Comparison of ENCODE assay signal across 18 mouse cellular contexts in the genomic region with DNA sequence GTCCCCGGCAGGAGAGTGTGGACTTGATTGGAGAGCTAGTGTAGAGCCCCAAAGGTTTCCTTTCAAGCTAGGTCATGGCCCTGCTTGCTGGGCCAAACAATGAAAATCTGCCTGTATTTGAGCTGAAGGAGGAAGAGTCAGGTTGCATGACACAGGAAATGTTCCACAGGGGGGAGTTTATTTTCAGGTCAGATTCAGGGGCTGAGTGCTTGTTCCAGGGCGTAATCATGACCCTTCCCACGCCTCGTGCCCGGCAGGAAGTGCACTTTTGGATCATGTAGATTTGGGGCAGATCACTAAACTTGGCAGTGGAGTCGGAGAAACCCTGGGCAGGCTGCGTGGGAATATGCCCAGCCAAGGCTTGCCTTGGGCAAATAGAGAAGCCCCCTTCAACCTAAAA.
DNase-seq lines count a peak whose midpoint lies in the region; ATAC-seq lines count a peak whose summit lies in the region.
"Had no signal": no experiment of that assay in that cellular context is flagged by ENCODE, and none has a peak within 500 bp of the region (broad histone marks: within the 10 kb centered on the region; RNA-seq: fewer than 3 reads in every experiment).

No protein-coding gene starts in this region.

- no peak overlapping the region for H3K9ac ChIP-seq in heart, embryonic 12.5 days
- H3K9ac ChIP-seq in kidney, embryonic 16.5 days (replicated peaks; ENCODE audit: low read length) = no peak overlapping the region
- H3K9ac ChIP-seq: embryonic facial prominence, embryonic 13.5 days; forebrain, embryonic 12.5 days; hindbrain, embryonic 13.5 days; midbrain, embryonic 12.5 days; neural tube, embryonic 15.5 days had no signal

- no peaks in the 10 kb centered on the region for H3K36me3 ChIP-seq in heart, embryonic 12.5 days
- H3K36me3 ChIP-seq in kidney, embryonic 16.5 days (ENCODE audit: insufficient read depth, low read length) = no peaks in the 10 kb centered on the region
- H3K36me3 ChIP-seq in limb, embryonic 10.5 days = no peaks in the 10 kb centered on the region
- H3K36me3 ChIP-seq: embryonic facial prominence, embryonic 13.5 days; forebrain, embryonic 12.5 days; heart, embryonic 10.5 days; hindbrain, embryonic 13.5 days; midbrain, embryonic 12.5 days; neural tube, embryonic 15.5 days had no signal

- 68% methylated on average over 7 of the region's 7 CpGs for WGBS in heart, embryonic 12.5 days
- 19% methylated on average over 7 of the region's 7 CpGs for WGBS in kidney, embryonic 16.5 days
- WGBS in limb, embryonic 10.5 days = 79% methylated on average over 7 of the region's 7 CpGs

- ATAC-seq in heart, embryonic 12.5 days (ENCODE audit: insufficient number of reproducible peaks, low FRiP score) = no peak
- no peak for ATAC-seq in kidney, embryonic 16.5 days (ENCODE audit: low FRiP score, low TSS enrichment)

- no peaks in the 10 kb centered on the region for H3K27me3 ChIP-seq in heart, embryonic 12.5 days (replicated peaks)
- H3K27me3 ChIP-seq in kidney, embryonic 16.5 days (ENCODE audit: insufficient read depth, low read length) = no peaks in the 10 kb centered on the region
- no peaks in the 10 kb centered on the region for H3K27me3 ChIP-seq in limb, embryonic 10.5 days (ENCODE audit: low read depth, poor library complexity, severe bottlenecking)
- H3K27me3 ChIP-seq: embryonic facial prominence, embryonic 13.5 days; forebrain, embryonic 12.5 days; hindbrain, embryonic 13.5 days; midbrain, embryonic 12.5 days; neural tube, embryonic 15.5 days had no signal

- H3K4me2 ChIP-seq in heart, embryonic 12.5 days = no peak overlapping the region
- no peak overlapping the region for H3K4me2 ChIP-seq in kidney, embryonic 16.5 days (replicated peaks; ENCODE audit: low read depth, low read length)
- H3K4me2 ChIP-seq: embryonic facial prominence, embryonic 13.5 days; forebrain, embryonic 12.5 days; hindbrain, embryonic 13.5 days; midbrain, embryonic 12.5 days; neural tube, embryonic 15.5 days had no signal

- no peak overlapping the region for H3K27ac ChIP-seq in heart, embryonic 12.5 days (ENCODE audit: poor library complexity, severe bottlenecking)
- peak overlapping the region; percentile 6 for H3K27ac ChIP-seq in kidney, embryonic 16.5 days (ENCODE audit: low read length)
- peak overlapping the region; percentile 50; the same call in 1 of the 2 replicates for H3K27ac ChIP-seq in limb, embryonic 10.5 days
- H3K27ac ChIP-seq: embryonic facial prominence, embryonic 13.5 days; forebrain, embryonic 12.5 days; heart, embryonic 10.5 days; hindbrain, embryonic 13.5 days; midbrain, embryonic 12.5 days; neural tube, embryonic 15.5 days; stomach, postnatal 0 days had no signal

- H3K4me3 ChIP-seq in heart, embryonic 12.5 days = no peak overlapping the region
- H3K4me3 ChIP-seq in kidney, embryonic 16.5 days (ENCODE audit: low read length) = no peak overlapping the region
- H3K4me3 ChIP-seq in limb, embryonic 10.5 days = no peak overlapping the region
- H3K4me3 ChIP-seq: embryonic facial prominence, embryonic 13.5 days; erythroblast, embryonic 14.5 days; forebrain, embryonic 12.5 days; heart, embryonic 10.5 days; hindbrain, embryonic 13.5 days; midbrain, embryonic 12.5 days; neural tube, embryonic 15.5 days had no signal

- no peaks in the 10 kb centered on the region for H3K9me3 ChIP-seq in heart, embryonic 12.5 days (replicated peaks)
- no peaks in the 10 kb centered on the region for H3K9me3 ChIP-seq in kidney, embryonic 16.5 days (ENCODE audit: low read length)
- H3K9me3 ChIP-seq in limb, embryonic 10.5 days (replicated peaks) = no peaks in the 10 kb centered on the region
- H3K9me3 ChIP-seq: embryonic facial prominence, embryonic 13.5 days; forebrain, embryonic 12.5 days; heart, embryonic 10.5 days; hindbrain, embryonic 13.5 days; midbrain, embryonic 12.5 days; neural tube, embryonic 15.5 days had no signal

- peak; percentile 38 for DNase-seq in heart, adult 8-10 months (ENCODE audit: low spot score)
- no peak for DNase-seq in kidney, adult 8-10 months
- peak; percentile 42 for DNase-seq in kidney, postnatal 10 days
- DNase-seq in limb, embryonic 10.5 days (ENCODE audit: low spot score) = no peak
- no peak for DNase-seq in retina, postnatal 1 day
- DNase-seq: cerebellum, adult 11-12 months; cerebellum, postnatal 10 days; gastrocnemius, postnatal 36 days had no signal

- H3K4me1 ChIP-seq in heart, embryonic 12.5 days (replicated peaks) = no peaks in the 10 kb centered on the region
- peaks cover 4% of the 10 kb centered on the region for H3K4me1 ChIP-seq in kidney, embryonic 16.5 days (ENCODE audit: insufficient read depth, low read length)
- H3K4me1 ChIP-seq in limb, embryonic 10.5 days = peaks cover 11% of the 10 kb centered on the region
- H3K4me1 ChIP-seq: forebrain, embryonic 12.5 days; heart, embryonic 10.5 days; hindbrain, embryonic 13.5 days; midbrain, embryonic 12.5 days; neural tube, embryonic 15.5 days had no signal

Comparison
In these comparisons a context has a peak if more than half of its experiments do, and no peak if none do; other contexts are left out.
1. DNase-seq: peak in heart, adult 8-10 months (single experiment) and kidney, postnatal 10 days (single experiment); none in kidney, adult 8-10 months (0 of 2), limb, embryonic 10.5 days (single experiment) and retina, postnatal 1 day (single experiment).